Mouse (Mus musculus) cerebellum, adult (tissue): ENCODE results near the gene Lrrfip1.
A peak's percentile ranks its signal among the peaks of the same experiment; 100 is the strongest.

ENCODE experiments used
- ATAC-seq: cut with Nextera tagmentation; 2 replicates; pipeline ENCODE4 v1.9.2; 2017; ENCODE audit warnings: mild to moderate bottlenecking, moderate library complexity, mixed read lengths; ENCODE audit not compliant: insufficient number of reproducible peaks, low FRiP score, low TSS enrichment

Lrrfip1 gene

GRCm38 (mm10) chr1:90997641-90998040, 896 bp upstream of the Lrrfip1 start:
- no peak for ATAC-seq

- ATAC-seq, result no peak
These were observed 514 bp downstream of the Lrrfip1 start for GRCm38 (mm10) chr1:90998891-90999611.

DNA sequence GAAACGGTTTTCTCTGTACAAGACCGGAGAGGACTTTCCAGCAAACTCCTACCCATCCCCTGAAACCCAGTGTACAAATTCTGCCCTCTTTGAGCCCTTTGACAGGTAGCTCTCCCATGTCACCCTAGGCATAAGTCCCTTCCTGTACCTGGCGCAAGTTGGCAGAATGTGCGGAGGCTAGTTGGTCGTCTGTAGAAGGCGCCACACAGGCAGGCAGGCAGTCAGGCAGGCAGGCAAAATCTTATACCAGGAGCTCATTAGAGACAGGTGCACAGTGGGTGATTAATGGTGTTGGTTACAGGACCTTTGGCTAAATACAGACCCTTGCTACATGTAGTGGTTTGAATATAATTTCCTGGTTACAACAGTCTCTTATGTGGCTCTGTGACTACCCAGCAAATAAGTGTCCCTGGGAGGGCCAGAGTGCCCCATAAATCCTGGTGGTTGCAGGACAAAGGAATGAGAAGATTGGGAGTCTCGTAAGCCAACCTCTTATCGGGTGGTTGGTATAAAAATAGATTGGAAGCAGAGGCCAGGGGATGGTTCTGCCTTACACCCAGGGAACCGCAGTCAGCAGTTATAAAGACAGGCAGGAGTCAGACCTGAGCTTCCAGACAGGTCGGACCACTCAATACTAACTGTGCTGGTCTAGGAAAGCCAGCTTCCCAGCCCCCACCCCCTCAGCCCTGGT, 1.5 kb downstream of the Lrrfip1 start:
- no peak for ATAC-seq

- no peak for ATAC-seq
These were observed 2.6 kb downstream of the Lrrfip1 start for GRCm38 (mm10) chr1:91001101-91001500.

GRCm38 (mm10) chr1:91001871-91002539, 3.5 kb downstream of the Lrrfip1 start:
- no peak for ATAC-seq

DNA sequence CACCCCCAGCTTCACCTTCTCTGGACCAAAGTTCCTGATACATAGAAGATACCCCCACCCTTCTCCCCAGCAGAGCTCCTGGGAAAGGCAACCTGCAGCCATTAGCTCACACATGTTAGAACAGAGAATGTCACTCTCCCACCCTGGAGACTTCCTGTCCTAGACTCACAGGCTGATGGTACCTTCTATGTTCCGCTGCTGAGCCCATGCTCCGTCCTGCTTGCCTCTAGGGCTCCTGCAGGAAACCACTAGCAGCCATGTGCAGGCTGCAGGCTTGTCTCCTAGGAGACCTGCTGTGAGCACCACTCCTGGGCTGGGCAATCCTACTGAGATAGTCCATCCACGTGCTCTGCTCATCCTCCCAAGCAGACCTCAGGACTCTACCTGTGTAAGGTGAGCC, 4.1 kb downstream of the Lrrfip1 start:
- ATAC-seq, result no peak

GRCm38 (mm10) chr1:91003522-91004253, 5.2 kb downstream of the Lrrfip1 start:
- ATAC-seq, result no peak

- ATAC-seq, result no peak
These were observed 7.5 kb downstream of the Lrrfip1 start for GRCm38 (mm10) chr1:91006037-91006436.

GRCm38 (mm10) chr1:91006708-91007107, 8.2 kb downstream of the Lrrfip1 start:
- ATAC-seq, result no peak

GRCm38 (mm10) chr1:91008147-91008682, 9.7 kb downstream of the Lrrfip1 start:
- ATAC-seq, result no peak

DNA sequence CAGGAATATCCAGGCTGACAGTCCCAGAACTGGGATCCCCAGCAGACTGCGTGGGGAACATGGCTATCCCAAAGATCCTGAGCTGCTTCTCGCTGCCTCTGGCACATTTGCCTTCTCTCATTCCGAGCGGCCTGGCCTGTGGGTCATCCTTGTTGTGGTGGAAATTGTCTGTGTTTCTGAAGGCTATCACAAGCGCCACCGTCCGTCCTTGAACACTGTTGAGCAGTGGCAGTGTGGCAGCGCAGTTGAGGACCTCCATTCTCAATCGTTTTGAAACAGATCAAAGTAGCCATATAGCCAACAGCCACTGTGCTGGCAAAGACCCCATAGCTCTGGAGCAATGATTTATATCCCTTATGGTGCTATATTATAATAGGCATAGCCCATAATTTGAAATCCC, 10.2 kb downstream of the Lrrfip1 start:
- ATAC-seq, result no peak

DNA sequence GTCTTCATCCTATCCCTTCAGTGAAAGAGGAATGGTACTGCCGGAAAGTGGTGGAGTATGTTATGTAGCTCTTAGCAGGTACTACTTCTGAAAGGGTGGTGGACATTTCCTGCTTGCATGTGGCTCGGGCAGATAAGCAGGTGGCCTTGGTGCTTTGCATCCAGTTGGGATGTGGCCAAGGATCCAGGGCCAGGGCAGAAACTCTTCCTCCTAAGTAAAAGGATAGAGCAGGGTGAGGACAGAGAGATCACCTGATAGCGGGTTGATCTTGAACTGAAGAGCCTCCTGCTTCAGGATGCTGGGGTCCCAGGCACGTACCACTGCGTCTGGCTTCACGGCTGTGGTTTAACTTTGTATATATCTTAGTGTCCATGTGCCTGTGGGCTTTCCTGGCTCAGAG, 10.7 kb downstream of the Lrrfip1 start:
- ATAC-seq, result no peak

DNA sequence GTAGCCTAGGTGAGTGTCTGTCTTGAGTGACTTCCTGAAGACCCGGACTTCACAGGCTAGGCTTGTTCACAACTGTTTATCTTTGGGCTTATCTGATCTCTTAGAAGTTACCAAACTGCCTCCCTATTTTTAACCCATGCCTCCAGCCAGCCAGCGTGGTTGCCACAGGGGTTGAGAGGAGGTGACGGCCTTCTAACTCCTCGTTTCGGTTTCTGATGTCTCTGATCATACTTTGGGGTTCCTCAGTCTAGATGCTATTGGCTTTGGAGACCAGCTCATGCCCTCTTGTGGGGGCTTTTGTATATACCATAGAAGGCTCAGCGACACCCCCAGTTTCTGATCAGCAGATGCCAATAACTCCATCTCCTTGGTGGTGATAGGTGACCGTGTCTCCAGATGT, 11.7 kb downstream of the Lrrfip1 start:
- ATAC-seq, result no peak

DNA sequence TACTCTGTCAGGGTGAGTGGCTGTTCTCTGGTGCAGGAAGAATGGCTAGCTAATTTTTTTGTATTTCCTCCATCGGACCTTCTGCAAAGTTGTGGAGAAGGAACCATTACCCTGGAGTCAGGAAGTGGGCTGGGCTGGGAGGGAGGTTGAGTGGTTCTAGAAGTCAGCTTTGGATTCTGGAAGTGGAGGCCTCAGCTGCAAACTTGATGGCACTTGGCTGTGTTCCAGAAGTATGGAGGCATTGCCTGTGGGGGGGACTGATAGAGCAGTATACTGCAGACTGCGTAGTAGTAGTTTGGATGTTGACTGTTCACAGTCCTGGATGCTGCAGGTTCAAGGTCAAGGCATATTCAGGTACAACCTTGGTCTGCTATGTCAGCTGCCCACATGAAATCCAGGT, 12.2 kb downstream of the Lrrfip1 start:
- no peak for ATAC-seq

DNA sequence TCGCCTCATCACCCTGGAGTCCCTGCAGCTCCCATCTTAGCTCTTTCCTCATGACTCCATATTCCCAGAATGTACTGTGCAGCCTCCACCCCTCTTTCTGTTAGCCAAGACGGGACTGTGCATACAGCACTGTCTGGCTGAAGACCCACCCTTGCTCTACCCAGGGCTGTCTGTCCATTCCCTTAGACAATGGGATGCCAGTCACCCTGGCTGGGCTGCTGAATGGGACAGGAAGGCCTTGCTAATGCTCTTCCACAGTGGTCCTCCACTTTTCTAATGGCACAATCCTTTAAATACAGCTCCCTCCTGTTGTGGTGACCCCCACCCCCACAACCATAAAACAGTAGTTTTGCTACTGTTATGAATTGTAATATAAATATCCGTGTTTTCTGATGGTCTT, 12.8 kb downstream of the Lrrfip1 start:
- no peak for ATAC-seq

DNA sequence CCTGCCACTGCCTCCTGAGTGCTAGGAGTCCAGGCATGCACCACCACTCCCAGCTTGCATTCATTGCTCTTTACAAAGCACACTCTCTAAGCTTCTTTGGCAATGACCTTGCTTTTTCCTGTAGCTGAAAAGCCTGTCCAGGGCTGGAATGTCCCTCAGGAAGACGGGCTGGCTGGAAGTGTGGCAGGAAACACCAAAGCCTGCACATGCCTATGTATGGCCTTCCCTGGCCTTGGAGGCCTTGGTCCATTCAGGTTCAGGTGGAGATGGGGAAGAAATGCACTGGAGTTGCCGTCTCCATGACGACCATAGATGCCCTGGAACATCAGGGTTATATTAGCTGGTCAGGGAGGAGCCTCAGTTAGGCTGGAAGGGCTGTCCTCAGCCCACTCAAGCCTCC, 15.3 kb downstream of the Lrrfip1 start:
- no peak for ATAC-seq

DNA sequence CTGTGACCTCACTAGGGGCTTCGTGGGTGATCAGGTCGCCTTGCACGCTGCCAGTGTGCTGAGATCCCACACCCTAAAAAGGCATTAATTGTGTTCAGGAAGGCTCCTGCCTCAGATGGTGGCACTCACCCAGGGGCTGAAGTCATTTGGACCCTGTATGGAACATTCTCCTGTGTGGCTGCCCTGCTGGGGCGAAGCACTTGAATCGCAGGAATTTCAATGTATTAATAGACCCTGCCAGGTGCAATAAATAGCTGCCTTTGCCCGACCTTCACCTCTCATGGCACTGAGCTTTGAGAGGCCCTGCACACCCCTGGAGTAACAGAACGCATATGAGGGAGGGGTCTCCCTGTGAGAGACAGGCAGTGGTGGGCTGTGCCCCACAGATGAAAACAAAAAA, 17.0 kb downstream of the Lrrfip1 start:
- no peak for ATAC-seq

DNA sequence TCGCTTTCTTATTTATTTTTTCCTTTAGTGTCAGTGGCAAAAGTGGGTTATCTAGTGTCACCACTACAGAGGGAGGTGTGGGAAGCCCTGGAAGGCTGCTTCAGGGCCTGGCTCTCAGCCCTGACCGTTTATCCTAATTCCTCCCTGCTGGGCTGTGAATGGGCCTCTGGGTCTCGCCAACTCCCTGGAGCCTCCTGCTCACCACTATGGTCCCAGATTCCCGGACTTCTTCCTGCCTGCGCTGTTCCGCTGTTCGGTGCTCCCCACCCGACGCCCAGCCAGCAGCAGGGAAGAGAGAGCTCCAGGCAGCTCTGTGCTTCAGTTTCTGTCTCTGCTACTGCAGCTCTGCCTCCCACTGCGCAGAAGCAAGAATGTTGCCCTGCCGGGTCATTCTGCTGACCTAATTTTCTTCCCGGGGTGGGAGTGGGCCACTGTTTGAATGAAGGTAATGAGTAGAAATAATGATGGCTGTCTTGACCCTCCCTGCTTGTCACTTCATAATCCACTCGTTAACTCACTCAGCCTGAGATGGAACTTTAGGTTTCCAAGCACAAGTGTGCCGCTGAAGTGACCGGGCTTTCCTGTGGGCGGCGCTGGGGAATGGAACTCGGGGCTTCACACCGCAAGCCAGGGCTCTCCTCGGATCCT, 18.7 kb downstream of the Lrrfip1 start:
- peak; percentile 41 for ATAC-seq

DNA sequence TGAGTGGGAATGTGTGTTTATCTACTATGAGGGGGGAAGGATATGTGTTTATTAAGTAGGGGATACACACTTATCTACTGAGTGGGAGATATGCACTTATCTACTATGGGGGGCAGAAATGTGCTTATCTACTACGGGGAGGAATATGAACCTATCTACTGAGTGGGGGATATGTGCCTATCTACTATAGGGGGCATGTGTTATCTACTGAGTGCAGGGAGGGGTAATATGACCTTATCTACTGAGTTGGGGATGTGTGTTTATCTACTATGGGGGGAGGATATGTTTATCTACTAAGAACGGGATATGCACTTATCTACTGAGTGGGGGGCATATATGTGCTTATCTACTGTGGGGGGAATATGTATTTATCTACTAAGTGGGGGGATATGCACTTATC, 20.8 kb downstream of the Lrrfip1 start:
- no peak for ATAC-seq

DNA sequence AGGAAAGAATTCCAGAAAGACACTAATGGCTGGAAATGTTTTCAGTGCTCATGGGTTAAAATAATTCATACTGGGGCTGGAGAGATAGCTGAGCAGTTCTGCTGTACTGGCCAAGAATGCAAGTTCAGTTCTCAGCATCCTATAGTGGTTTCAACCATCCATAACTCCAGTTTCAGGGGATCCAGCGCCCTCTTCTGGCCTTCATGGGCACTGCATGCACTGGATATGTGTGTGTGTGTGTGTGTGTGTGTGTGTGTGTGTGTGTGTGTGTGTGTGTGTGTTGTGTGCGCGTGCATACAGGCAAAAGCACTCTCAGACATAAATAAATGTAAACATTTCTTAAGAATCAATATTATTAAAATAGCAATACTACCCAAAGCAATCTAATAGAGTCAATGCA, 22.8 kb downstream of the Lrrfip1 start:
- no peak for ATAC-seq
